Mouse (Mus musculus) lung, postnatal 0 days (tissue): ENCODE measurements around the gene Nbas. TPM values are rescaled to one million over a fixed set of nuclear protein-coding genes. Genes with fewer than 3 reads are reported as not detected.

Experiments
- ATAC-seq: fragments of 200-750 bp; cut with Nextera tagmentation; 2 replicates; pipeline ENCODE4 v1.8.0; 2017; ENCODE audit warnings: moderate library complexity
- DNase-seq: peaks from one replicate; pipeline ENCODE4 v3.0.0-alpha.2; 2016; ENCODE audit warnings: low spot score
- H3K27ac ChIP-seq: fragments of 300-500 bp; sonication (generic); 2 replicates; pipeline ENCODE4 v1.5.1; 2014; ENCODE audit warnings: antibody characterized with exemption, mild to moderate bottlenecking, low read length, mixed read lengths
- H3K27me3 ChIP-seq: fragments of 300-500 bp; sonication (generic); replicated peaks from 2 replicates; pipeline ENCODE4 v1.6.1; 2014; ENCODE audit warnings: low read length, mixed read lengths; ENCODE audit not compliant: insufficient read depth
- H3K36me3 ChIP-seq: fragments of 300-500 bp; sonication (generic); 2 replicates; pipeline ENCODE4 v1.6.1; 2014; ENCODE audit warnings: low read length, mixed read lengths; ENCODE audit not compliant: insufficient read depth
- H3K4me1 ChIP-seq: fragments of 300-500 bp; sonication (generic); 2 replicates; pipeline ENCODE4 v1.6.1; 2014; ENCODE audit warnings: antibody characterized with exemption, low read depth, low read length, mixed read lengths; ENCODE audit not compliant: insufficient read depth
- H3K4me2 ChIP-seq: fragments of 300-500 bp; sonication (generic); replicated peaks from 2 replicates; pipeline ENCODE4 v1.6.1; 2014; ENCODE audit warnings: low read depth, mild to moderate bottlenecking, low read length, moderate library complexity, mixed read lengths
- H3K4me3 ChIP-seq: fragments of 300-500 bp; sonication (generic); 2 replicates; pipeline ENCODE4 v1.5.1; 2014; ENCODE audit warnings: low read depth, low read length
- H3K9ac ChIP-seq: fragments of 300-500 bp; sonication (generic); replicated peaks from 2 replicates; pipeline ENCODE4 v1.6.1; 2014; ENCODE audit warnings: low read depth, mild to moderate bottlenecking
- H3K9me3 ChIP-seq: fragments of 300-500 bp; sonication (generic); 2 replicates; pipeline ENCODE4 v1.6.1; 2016; ENCODE audit warnings: low read length, mixed read lengths
- CTCF ChIP-seq: IDR thresholded peaks from 2 replicates; pipeline ENCODE4 v1.5.1; 2016; ENCODE audit warnings: antibody characterized with exemption, mild to moderate bottlenecking
- EP300 ChIP-seq: IDR thresholded peaks from 2 replicates; pipeline ENCODE4 v1.6.1; 2016; ENCODE audit warnings: antibody characterized with exemption, mild to moderate bottlenecking, control low read depth
- WGBS: fragments of 180-500 bp; shearing (Covaris S2); extraction: QIAGEN DNeasy Blood & Tissue Kit; methylation state at CpG from one replicate; pipeline ENCODE4 v1.1.7; 2014; 5-methylcytosine and 5-hydroxymethylcytosine counted together
- polyA plus RNA-seq: library from polyadenylated mRNA; unstranded; fragments of >200 nt; fragmentation: Nextera tagmentation; extraction: Ambion mirVana; gene quantifications from 2 replicates; pipeline ENCODE4 v1.2.1, GENCODE M21; 2015

Nbas gene
- polyA plus RNA-seq, 1 experiment from 2014 or later = 5.4 TPM

DNA sequence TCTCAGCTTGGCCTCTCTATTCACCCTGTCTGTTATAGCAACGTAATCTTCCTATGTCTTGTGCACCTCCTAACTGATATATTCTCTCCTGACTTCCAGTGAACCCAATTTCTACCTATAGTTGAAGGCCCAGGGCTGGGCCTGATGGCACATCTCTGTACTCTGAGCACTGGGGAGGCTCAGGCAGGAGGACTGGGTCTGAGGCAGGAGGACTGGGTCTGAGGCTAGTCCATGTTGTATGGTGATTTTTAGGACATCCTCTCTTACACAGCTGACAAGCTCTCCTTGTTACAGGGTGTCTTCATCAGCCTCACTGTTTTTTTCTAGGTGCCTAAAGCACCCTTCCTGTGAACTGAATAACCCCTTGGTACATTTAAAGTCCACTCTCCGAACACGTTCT is 521 bp upstream of the Nbas start:
- Histone ChIP-seq H3K9ac (no peak overlapping the region), H3K9me3 (no peaks in the 10 kb centered on the region), H3K27ac (no peak overlapping the region), H3K36me3 (no peaks in the 10 kb centered on the region), H3K4me1 (peaks cover 4% of the 10 kb centered on the region; the same call in 1 of the 2 replicates), H3K27me3 (no peaks in the 10 kb centered on the region), H3K4me3 (peak overlapping the region; percentile 93; the same call in 1 of the 2 replicates), H3K4me2 (peak overlapping the region; percentile 75; the same call in 1 of the 2 replicates)
- WGBS = 34% methylated on average over 3 of the region's 3 CpGs
- ATAC-seq (peak; percentile 18; the same call in 1 of the 2 replicates), DNase-seq (no peak)
- TF ChIP-seq EP300 (no peak), CTCF (no peak)

DNA sequence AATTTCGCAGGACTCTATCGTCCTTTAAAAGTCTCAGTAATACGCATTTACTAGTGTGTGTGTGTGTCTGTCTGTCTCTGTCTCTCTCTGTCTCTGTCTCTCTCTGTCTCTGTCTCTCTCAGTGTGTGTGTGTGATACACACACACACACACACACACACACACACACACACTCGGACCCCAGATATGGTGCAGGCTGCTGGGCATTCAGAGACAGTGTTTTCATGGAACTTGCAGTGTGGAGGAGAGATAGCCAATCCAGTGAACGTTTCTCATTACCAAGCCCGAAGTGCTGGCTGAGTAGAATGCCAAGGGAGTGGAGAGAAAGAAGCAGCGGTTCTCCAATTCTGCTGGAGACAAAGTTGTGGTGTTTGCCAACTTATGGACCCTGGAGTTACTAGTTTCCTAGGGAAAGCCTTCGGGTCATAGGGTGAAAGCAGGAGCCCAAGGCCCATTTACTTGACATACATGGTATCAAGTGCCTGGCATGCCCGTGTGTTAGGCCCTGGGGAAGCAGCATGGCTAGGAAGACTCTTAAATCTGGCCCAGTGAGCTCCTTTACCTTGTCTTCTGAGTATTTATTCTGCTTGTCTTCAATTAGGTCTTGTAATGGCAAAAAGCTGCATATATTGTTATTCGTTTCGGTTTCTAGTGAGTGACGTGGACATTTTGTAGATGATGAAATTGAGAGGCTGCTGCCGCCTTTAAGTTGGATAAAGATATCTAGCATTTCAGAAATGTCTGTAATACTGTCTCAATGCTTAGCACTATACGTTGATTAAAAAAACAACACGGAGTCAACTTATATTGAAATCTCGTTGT is 847 bp downstream of the Nbas start:
- H3K36me3 ChIP-seq = no peaks in the 10 kb centered on the region
- 42% methylated on average over 16 of the region's 16 CpGs for WGBS
- H3K4me2 ChIP-seq = peak overlapping the region; percentile 75
- H3K4me1 ChIP-seq = peaks cover 4% of the 10 kb centered on the region; the same call in 1 of the 2 replicates
- DNase-seq (no peak), ATAC-seq (0 out of 2 replicates have a peak, but pooled peaks have one; percentile 5)
- H3K9ac ChIP-seq = peak overlapping the region; percentile 73
- peak overlapping the region; percentile 93 for H3K4me3 ChIP-seq
- H3K9me3 ChIP-seq = no peaks in the 10 kb centered on the region
- H3K27ac ChIP-seq = no peak overlapping the region
- TF ChIP-seq EP300 = no peak
- TF ChIP-seq CTCF = no peak
- H3K27me3 ChIP-seq = no peaks in the 10 kb centered on the region

DNA sequence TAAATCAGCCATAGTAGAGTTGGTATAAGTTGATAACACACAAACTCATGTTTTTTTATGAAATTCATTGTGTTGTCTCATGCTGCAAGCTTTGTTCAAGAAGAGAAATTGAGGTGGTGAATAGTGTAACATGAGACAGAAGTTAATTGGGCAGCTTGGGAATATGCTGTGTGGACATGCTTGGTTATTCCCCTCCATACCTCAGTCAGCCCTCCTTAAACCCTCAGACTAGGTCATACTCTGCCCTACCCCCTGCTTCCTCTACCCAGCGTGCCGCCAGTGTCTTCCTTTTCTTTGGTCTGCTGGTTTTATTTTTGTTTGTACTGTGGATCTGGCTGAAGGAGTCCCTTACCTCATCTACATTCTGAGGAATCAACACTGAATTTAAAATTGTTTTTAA is 22.5 kb downstream of the Nbas start:
- Histone ChIP-seq H3K27ac (no peak overlapping the region), H3K27me3 (no peaks in the 10 kb centered on the region), H3K9me3 (no peaks in the 10 kb centered on the region), H3K4me3 (no peak overlapping the region), H3K4me2 (no peak overlapping the region), H3K9ac (no peak overlapping the region), H3K36me3 (no peaks in the 10 kb centered on the region; the same call in 1 of the 2 replicates), H3K4me1 (no peaks in the 10 kb centered on the region)
- TF ChIP-seq EP300 (no peak), CTCF (no peak)
- ATAC-seq = no peak
- 90% methylated on average over 2 of the region's 2 CpGs for WGBS
- DNase-seq = no peak

DNA sequence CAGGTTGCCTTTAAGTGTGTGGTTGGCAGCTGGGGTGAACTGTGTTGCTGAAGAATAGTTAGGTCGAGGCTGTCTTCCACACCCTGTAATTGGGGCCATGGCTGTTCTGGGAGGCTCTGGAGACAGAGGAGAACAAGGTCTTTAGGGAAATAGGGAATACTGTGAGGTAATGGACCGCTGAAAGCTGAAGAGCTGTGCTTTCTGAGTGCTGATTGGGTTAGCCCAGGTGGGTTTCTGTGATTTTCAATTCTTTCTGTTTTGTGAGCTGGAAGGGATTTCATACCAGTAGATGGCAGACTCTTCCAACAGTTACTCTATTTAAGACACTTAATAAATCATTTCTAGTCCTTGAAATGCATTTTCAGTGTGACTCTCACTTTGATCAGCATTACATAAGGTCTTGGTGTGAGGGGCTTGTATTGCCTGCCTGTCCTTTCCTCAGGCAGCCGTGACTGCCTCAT is 24.5 kb downstream of the Nbas start:
- DNase-seq (peak; percentile 44), ATAC-seq (no peak)

DNA sequence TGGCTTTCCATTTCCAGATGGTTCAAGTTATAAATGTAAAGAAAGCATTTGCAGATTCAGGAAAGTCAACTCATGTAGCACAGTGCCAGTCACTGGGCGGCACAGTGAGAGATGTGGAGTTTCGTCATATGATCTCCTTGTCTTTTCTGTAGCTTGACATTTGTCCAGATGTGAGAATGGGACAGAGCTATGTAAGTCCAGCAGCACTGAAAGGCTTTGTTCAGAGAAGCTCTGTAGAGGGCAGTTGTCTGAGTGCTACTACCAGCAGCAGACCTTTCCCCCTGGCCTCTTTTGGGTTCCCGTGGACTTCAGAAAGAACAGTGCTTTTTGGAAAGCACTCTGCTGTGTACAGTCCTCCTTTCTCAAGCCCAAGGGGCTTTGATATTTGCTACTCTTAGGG is 34.1 kb downstream of the Nbas start:
- ATAC-seq = no peak
- Histone ChIP-seq H3K9ac (no peak overlapping the region), H3K27ac (no peak overlapping the region), H3K27me3 (no peaks in the 10 kb centered on the region), H3K4me1 (no peaks in the 10 kb centered on the region), H3K4me2 (no peak overlapping the region), H3K9me3 (no peaks in the 10 kb centered on the region), H3K4me3 (no peak overlapping the region), H3K36me3 (no peaks in the 10 kb centered on the region)
- 89% methylated on average over 3 of the region's 3 CpGs for WGBS
- TF ChIP-seq EP300 = no peak
- TF ChIP-seq CTCF = no peak
- no peak for DNase-seq

More for the DNA sequence above, 24.5 kb downstream of the Nbas start:
- no peak overlapping the region for H3K4me2 ChIP-seq
- no peaks in the 10 kb centered on the region for H3K4me1 ChIP-seq
- no peaks in the 10 kb centered on the region; the same call in 1 of the 2 replicates for H3K36me3 ChIP-seq
- no peak overlapping the region for H3K9ac ChIP-seq
- WGBS = 57% methylated on average over 3 of the region's 3 CpGs
- H3K9me3 ChIP-seq = no peaks in the 10 kb centered on the region
- TF ChIP-seq CTCF = peak; percentile 45
- TF ChIP-seq EP300 = no peak
- H3K27ac ChIP-seq = no peak overlapping the region
- no peak overlapping the region for H3K4me3 ChIP-seq
- no peaks in the 10 kb centered on the region for H3K27me3 ChIP-seq

DNA sequence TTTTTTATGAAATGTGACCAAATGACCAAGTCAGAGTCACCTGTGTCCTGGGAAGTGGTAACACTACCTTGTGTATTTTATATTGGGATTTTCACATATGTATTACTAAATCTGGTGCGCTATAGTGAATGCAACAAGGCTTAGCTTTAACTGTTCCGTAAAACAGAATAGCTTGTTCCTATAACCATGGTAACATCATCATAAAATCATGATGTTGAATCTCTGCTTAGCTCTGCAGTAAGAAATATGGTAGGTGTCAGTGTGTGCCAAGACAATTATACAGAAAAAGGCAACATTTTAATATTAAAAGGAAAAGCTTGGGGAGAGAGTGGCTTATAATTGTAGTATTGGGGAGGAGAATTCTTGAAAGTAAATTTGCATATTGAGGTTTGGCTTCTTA is 45.0 kb downstream of the Nbas start:
- ATAC-seq = no peak
- 94% methylated on average over 2 of the region's 2 CpGs for WGBS
- H3K9ac ChIP-seq = no peak overlapping the region

More for the DNA sequence above, 45.0 kb downstream of the Nbas start:
- Histone ChIP-seq H3K9me3 (no peaks in the 10 kb centered on the region), H3K4me3 (no peak overlapping the region), H3K36me3 (peaks cover 6% of the 10 kb centered on the region), H3K27ac (no peak overlapping the region), H3K4me1 (no peaks in the 10 kb centered on the region), H3K27me3 (no peaks in the 10 kb centered on the region), H3K4me2 (no peak overlapping the region)
- DNase-seq = no peak
- no peak for TF ChIP-seq EP300
- TF ChIP-seq CTCF = no peak
